Mouse (Mus musculus): ENCODE measurements around the gene Chadl. TPM values are rescaled to one million over a fixed set of nuclear protein-coding genes. Genes with fewer than 3 reads are reported as not detected.

The Chadl gene
- total and polyA plus RNA-seq, 3 experiments = 0.21 to 0.51 TPM; not detected in 1

- H3K4me1 ChIP-seq (ENCODE audit: control insufficient read depth in 1 of 2, insufficient read depth in 2 of 2) = peaks cover 0 to 9% of the 10 kb centered on the region in 2 experiments; a peak in 2 of 4 replicates
- DNase-seq (ENCODE audit: extremely low read depth) = no peak
- H3K36me3 ChIP-seq (replicated peaks in 1 of 2; ENCODE audit: control insufficient read depth in 1 of 2, insufficient read depth in 1 of 2, low read length in 1 of 2) = no peaks in the 10 kb centered on the region
- in situ Hi-C loops (cut with MboI; ENCODE audit: low pct_ligation_motif_present, low pct_unique_long_range_greater_than_20kb, low sequenced_read_pairs) = no loop called here
- H3K79me2 ChIP-seq (replicated peaks; ENCODE audit: control insufficient read depth, extremely low read depth, insufficient read depth, poor library complexity, severe bottlenecking) = no peaks in the 10 kb centered on the region
- no peaks in the 10 kb centered on the region for H3K27me3 ChIP-seq (replicated peaks)
- H3K9me3 ChIP-seq (replicated peaks; ENCODE audit: low read length) = no peaks in the 10 kb centered on the region
- no peak overlapping the region for H3K4me3 ChIP-seq (replicated peaks in 1 of 3; ENCODE audit: low read depth in 2 of 3, low read length in 2 of 3, poor library complexity in 1 of 3)
- peak overlapping the region; percentile 42; the same call in 1 of the 2 replicates for H3K4me2 ChIP-seq (ENCODE audit: insufficient read depth, low read depth, poor library complexity, severe bottlenecking)
- H3K9ac ChIP-seq (ENCODE audit: insufficient read depth, low read depth) = no peak overlapping the region
- dilution Hi-C loops (cut with MboI; ENCODE audit: extremely low pct_ligation_motif_present, extremely low pct_unique_long_range_greater_than_20kb, low sequenced_read_pairs) = no loop called here
- no peak overlapping the region for H3K27ac ChIP-seq (ENCODE audit: insufficient read depth, low read depth)
- TF ChIP-seq BHLHE40 (IDR thresholded peaks at IDR 0.05; ENCODE audit: low read depth, low read length) (no peak), RCOR1 (conservative IDR thresholded peaks at IDR 0.05; ENCODE audit: low read depth, low read length) (no peak), ZC3H11A (IDR thresholded peaks at IDR 0.05; ENCODE audit: low read depth, low read length) (no peak), MAFK (IDR thresholded peaks at IDR 0.05; ENCODE audit: insufficient replicate concordance, low read length) (peak; percentile 79; the same call in 1 of the 2 replicates)
These were observed 38.0 kb upstream of the Chadl start for GRCm38 (mm10) chr15:81735075-81735474.

GRCm38 (mm10) chr15:81729792-81730635 lies 32.9 kb upstream of the Chadl start:
- Histone ChIP-seq H3K27ac (ENCODE audit: insufficient read depth, low read depth) (peak overlapping the region; percentile 40), H3K36me3 (replicated peaks in 1 of 2; ENCODE audit: control insufficient read depth in 1 of 2, insufficient read depth in 1 of 2, low read length in 1 of 2) (peaks cover 6 to 23% of the 10 kb centered on the region in 2 experiments), H3K79me2 (replicated peaks; ENCODE audit: control insufficient read depth, extremely low read depth, insufficient read depth, poor library complexity, severe bottlenecking) (peaks cover 47% of the 10 kb centered on the region), H3K4me1 (ENCODE audit: control insufficient read depth in 1 of 2, insufficient read depth in 2 of 2) (peaks cover 2 to 30% of the 10 kb centered on the region in 2 experiments; a peak in 3 of 4 replicates), H3K9ac (ENCODE audit: insufficient read depth, low read depth) (peak overlapping the region; percentile 82), H3K9me3 (replicated peaks; ENCODE audit: low read length) (no peaks in the 10 kb centered on the region), H3K27me3 (replicated peaks) (no peaks in the 10 kb centered on the region), H3K4me2 (ENCODE audit: insufficient read depth, low read depth, poor library complexity, severe bottlenecking) (peak overlapping the region; percentile 77), H3K4me3 (replicated peaks in 1 of 3; ENCODE audit: low read depth in 2 of 3, low read length in 2 of 3, poor library complexity in 1 of 3) (peak overlapping the region; percentile 79 to 100 (median 96))
- peak; percentile 98 for DNase-seq (ENCODE audit: extremely low read depth)
- dilution Hi-C loops (cut with MboI; ENCODE audit: extremely low pct_ligation_motif_present, extremely low pct_unique_long_range_greater_than_20kb, low sequenced_read_pairs) = no loop called here
- in situ Hi-C loops (cut with MboI; ENCODE audit: low pct_ligation_motif_present, low pct_unique_long_range_greater_than_20kb, low sequenced_read_pairs) = no loop called here
- TF ChIP-seq ELF1 (IDR thresholded peaks at IDR 0.05; ENCODE audit: low read depth, low read length) (peak; percentile 96), HCFC1 (IDR thresholded peaks at IDR 0.05; ENCODE audit: low read depth, low read length) (peak; percentile 99), USF2 (conservative IDR thresholded peaks at IDR 0.05; ENCODE audit: low read depth, low read length) (no peak), RAD21 (IDR thresholded peaks at IDR 0.05; ENCODE audit: low read depth, low read length) (no peak), SIN3A (IDR thresholded peaks at IDR 0.05; ENCODE audit: low read length) (peak; percentile 93), MAFK (IDR thresholded peaks at IDR 0.05; ENCODE audit: insufficient replicate concordance, low read length) (0 out of 2 replicates have a peak, but pooled peaks have one; percentile 33), NELFE (IDR thresholded peaks at IDR 0.05; ENCODE audit: low read depth, low read length) (peak; percentile 50; the same call in 1 of the 2 replicates), GABPA (IDR thresholded peaks at IDR 0.05; ENCODE audit: insufficient replicate concordance, low read depth, low read length) (peak; percentile 70; the same call in 1 of the 2 replicates), MYC (IDR thresholded peaks at IDR 0.05; ENCODE audit: low read depth, low read length) (peak; percentile 92), NRF1 (IDR thresholded peaks at IDR 0.05; ENCODE audit: low read depth, low read length) (peak; percentile 43; the same call in 1 of the 2 replicates), ZMIZ1 (IDR thresholded peaks at IDR 0.05; ENCODE audit: low read depth, low read length) (no peak; the same call in 1 of the 2 replicates), IRF4 (IDR thresholded peaks at IDR 0.05; ENCODE audit: low read depth, low read length) (peak; percentile 63; the same call in 1 of the 2 replicates), MXI1 (IDR thresholded peaks at IDR 0.05; ENCODE audit: low read depth, low read length) (peak; percentile 91), JUN (IDR thresholded peaks at IDR 0.05; ENCODE audit: insufficient read depth, low read depth, low read length) (no peak), E2F4 (IDR thresholded peaks at IDR 0.05; ENCODE audit: insufficient replicate concordance, low read depth, low read length) (peak; percentile 87; the same call in 1 of the 2 replicates), TBP (conservative IDR thresholded peaks at IDR 0.05; ENCODE audit: low read depth, low read length) (peak; percentile 74), ZKSCAN1 (IDR thresholded peaks at IDR 0.05; ENCODE audit: borderline replicate concordance, low read depth, low read length) (no peak; the same call in 1 of the 2 replicates), UBTF (IDR thresholded peaks at IDR 0.05; ENCODE audit: low read depth, low read length) (no peak), USF1 (IDR thresholded peaks at IDR 0.05; ENCODE audit: low read depth, low read length) (no peak), SMC3 (IDR thresholded peaks at IDR 0.05; ENCODE audit: low read depth, low read length) (0 out of 2 replicates have a peak, but pooled peaks have one; percentile 2), BHLHE40 (IDR thresholded peaks at IDR 0.05; ENCODE audit: low read depth, low read length) (0 out of 2 replicates have a peak, but pooled peaks have one; percentile 3), POLR2A (IDR thresholded peaks at IDR 0.05; ENCODE audit: low read depth, low read length) (peak; percentile 92), TCF12 (IDR thresholded peaks at IDR 0.05; ENCODE audit: low read depth, low read length) (peak; percentile 61; the same call in 1 of the 2 replicates), ZNF384 (IDR thresholded peaks at IDR 0.05; ENCODE audit: low read depth, low read length) (peak; percentile 55; the same call in 1 of the 2 replicates), KAT2A (IDR thresholded peaks at IDR 0.05; ENCODE audit: insufficient replicate concordance, low read length) (peak; percentile 97), EP300 (IDR thresholded peaks at IDR 0.05; ENCODE audit: low read length) (no peak), JUND (conservative IDR thresholded peaks at IDR 0.05; ENCODE audit: low read depth, low read length) (peak; percentile 67; the same call in 1 of the 2 replicates)

Measured in CH12.LX (cell line).